Mouse (Mus musculus) C2C12 (cell line): ENCODE measurements around the gene Akt1s1. TPM values are rescaled to one million over a fixed set of nuclear protein-coding genes. Genes with fewer than 3 reads are reported as not detected.

Experiments
- H3K27me3 ChIP-seq: one replicate; pipeline ENCODE4 v1.6.1; 2011; ENCODE audit not compliant: control insufficient read depth, insufficient read depth, insufficient read length
- H3K36me3 ChIP-seq: one replicate; pipeline ENCODE4 v1.6.1; 2011; ENCODE audit not compliant: control insufficient read depth, insufficient read depth
- H3K4me3 ChIP-seq: one replicate; pipeline ENCODE4 v1.5.1; 2011; ENCODE audit warnings: mild to moderate bottlenecking, control low read depth; ENCODE audit not compliant: poor library complexity, insufficient read depth, severe bottlenecking
- H3K79me2 ChIP-seq: one replicate; pipeline ENCODE4 v1.6.1; 2011; ENCODE audit not compliant: control insufficient read depth, insufficient read depth
- H3K79me3 ChIP-seq: one replicate; pipeline ENCODE4 v1.6.1; 2011; ENCODE audit warnings: low read depth, control low read depth
- H3ac ChIP-seq: one replicate; pipeline ENCODE3; 2011; ENCODE audit warnings: low read depth; ENCODE audit not compliant: control insufficient read depth, insufficient read length
- CEBPB ChIP-seq: IDR thresholded peaks from one replicate; pipeline ENCODE4 v1.6.1; 2011; ENCODE audit warnings: low read depth, mild to moderate bottlenecking, control low read depth, moderate library complexity
- CTCF ChIP-seq: IDR thresholded peaks from one replicate; pipeline ENCODE4 v1.5.1; 2011; ENCODE audit not compliant: control insufficient read depth, insufficient read depth, insufficient read length
- FOSL1 ChIP-seq: IDR thresholded peaks from one replicate; pipeline ENCODE4 v1.8.0; 2011; ENCODE audit warnings: mild to moderate bottlenecking, low read length; ENCODE audit not compliant: poor library complexity, insufficient read depth, severe bottlenecking
- MAX ChIP-seq: IDR thresholded peaks from one replicate; pipeline ENCODE4 v1.6.1; 2011; ENCODE audit warnings: mild to moderate bottlenecking, control low read depth
- MYOD1 ChIP-seq: IDR thresholded peaks from one replicate; pipeline ENCODE4 v1.6.1; 2011; ENCODE audit warnings: low read depth; ENCODE audit not compliant: control insufficient read depth, insufficient read length
- MYOG ChIP-seq: IDR thresholded peaks from one replicate; pipeline ENCODE4 v1.6.1; 2011; ENCODE audit not compliant: control insufficient read depth, insufficient read length; ENCODE audit errors: extremely low read depth
- USF1 ChIP-seq: IDR thresholded peaks from one replicate; pipeline ENCODE4 v1.6.1; 2011; ENCODE audit warnings: low read depth, mild to moderate bottlenecking, control low read depth, moderate library complexity
- polyA plus RNA-seq: library from polyadenylated mRNA; unstranded; fragments of >200 nt; fragmentation: generic; extraction: Trizol; gene quantifications from one replicate; pipeline ENCODE4 v1.2.1, GENCODE M21; 2012; ENCODE audit warnings: missing spikeins

Akt1s1 gene
- polyA plus RNA-seq, 1 experiment: 208 TPM

GRCm38 (mm10) chr7:44816470-44817021 is 32.2 kb upstream of the Akt1s1 start, which contains the start of gene Atf5:
TSS of gene Atf5 (minus strand) at chr7:44816658.
- Histone ChIP-seq H3K36me3 (peaks cover 47% of the 10 kb centered on the region), H3K79me2 (peaks cover 71% of the 10 kb centered on the region), H3K27me3 (no peaks in the 10 kb centered on the region), H3K79me3 (peaks cover 54% of the 10 kb centered on the region), H3K4me3 (peak within 1 kb of the TSS; percentile 65), H3ac (peak within 1 kb of the TSS; percentile 88)
- TF ChIP-seq USF1: no peak
- peak; percentile 3 for TF ChIP-seq CTCF
- no peak for TF ChIP-seq CEBPB
- TF ChIP-seq MYOD1: no peak
- no peak for TF ChIP-seq MAX

- peak overlapping the region; percentile 88 for H3ac ChIP-seq
- TF ChIP-seq FOSL1: no peak
- TF ChIP-seq CTCF: no peak
- no peak for TF ChIP-seq USF1
- TF ChIP-seq CEBPB: no peak
- TF ChIP-seq MYOG: no peak
- H3K36me3 ChIP-seq: peaks cover 42% of the 10 kb centered on the region
- H3K27me3 ChIP-seq: no peaks in the 10 kb centered on the region
- peaks cover 80% of the 10 kb centered on the region for H3K79me2 ChIP-seq
- peak overlapping the region; percentile 65 for H3K4me3 ChIP-seq
- H3K79me3 ChIP-seq: peaks cover 62% of the 10 kb centered on the region
Measured at GRCm38 (mm10) chr7:44817441-44817840, 31.4 kb upstream of the Akt1s1 start.

GRCm38 (mm10) chr7:44818164-44818563 is 30.6 kb upstream of the Akt1s1 start:
- Histone ChIP-seq H3K79me2 (peaks cover 87% of the 10 kb centered on the region), H3K79me3 (peaks cover 68% of the 10 kb centered on the region), H3K36me3 (peaks cover 44% of the 10 kb centered on the region), H3K4me3 (peak overlapping the region; percentile 65), H3ac (peak overlapping the region; percentile 47), H3K27me3 (no peaks in the 10 kb centered on the region)
- TF ChIP-seq MAX (no peak), CTCF (peak; percentile 16)

GRCm38 (mm10) chr7:44818751-44819235 is 30.0 kb upstream of the Akt1s1 start:
- TF ChIP-seq CEBPB: peak; percentile 86
- TF ChIP-seq MAX: no peak
- H3K79me3 ChIP-seq: peaks cover 74% of the 10 kb centered on the region
- peak overlapping the region; percentile 65 for H3K4me3 ChIP-seq
- no peaks in the 10 kb centered on the region for H3K27me3 ChIP-seq
- H3ac ChIP-seq: peak overlapping the region; percentile 47
- H3K36me3 ChIP-seq: peaks cover 40% of the 10 kb centered on the region
- H3K79me2 ChIP-seq: peaks cover 90% of the 10 kb centered on the region

GRCm38 (mm10) chr7:44819391-44819790 is 29.4 kb upstream of the Akt1s1 start:
- Histone ChIP-seq H3K27me3 (no peaks in the 10 kb centered on the region), H3K36me3 (peaks cover 36% of the 10 kb centered on the region), H3K4me3 (no peak overlapping the region), H3K79me3 (peaks cover 79% of the 10 kb centered on the region), H3ac (peak overlapping the region; percentile 47), H3K79me2 (peaks cover 90% of the 10 kb centered on the region)
- no peak for TF ChIP-seq CTCF
- TF ChIP-seq USF1: no peak
- TF ChIP-seq CEBPB: no peak
- TF ChIP-seq MYOD1: no peak
- TF ChIP-seq MYOG: no peak
- TF ChIP-seq FOSL1: no peak
- no peak for TF ChIP-seq MAX

GRCm38 (mm10) chr7:44819863-44820262 is 28.9 kb upstream of the Akt1s1 start:
- TF ChIP-seq MAX (no peak), USF1 (peak; percentile 4), FOSL1 (no peak), MYOG (no peak)
- Histone ChIP-seq H3ac (no peak overlapping the region), H3K4me3 (no peak overlapping the region), H3K36me3 (peaks cover 32% of the 10 kb centered on the region), H3K79me2 (peaks cover 90% of the 10 kb centered on the region), H3K79me3 (peaks cover 81% of the 10 kb centered on the region), H3K27me3 (no peaks in the 10 kb centered on the region)
